Mouse (Mus musculus): ENCODE measurements at regions not wholly inside any gene's neighbourhood (a gene's known extent, or its start where the extent isn't known, plus 50 kb on each side); places are given as distances from the start of the nearest gene placed in this dataset.
A peak's percentile ranks its signal among the peaks of the same experiment; 100 is the strongest.

DNA sequence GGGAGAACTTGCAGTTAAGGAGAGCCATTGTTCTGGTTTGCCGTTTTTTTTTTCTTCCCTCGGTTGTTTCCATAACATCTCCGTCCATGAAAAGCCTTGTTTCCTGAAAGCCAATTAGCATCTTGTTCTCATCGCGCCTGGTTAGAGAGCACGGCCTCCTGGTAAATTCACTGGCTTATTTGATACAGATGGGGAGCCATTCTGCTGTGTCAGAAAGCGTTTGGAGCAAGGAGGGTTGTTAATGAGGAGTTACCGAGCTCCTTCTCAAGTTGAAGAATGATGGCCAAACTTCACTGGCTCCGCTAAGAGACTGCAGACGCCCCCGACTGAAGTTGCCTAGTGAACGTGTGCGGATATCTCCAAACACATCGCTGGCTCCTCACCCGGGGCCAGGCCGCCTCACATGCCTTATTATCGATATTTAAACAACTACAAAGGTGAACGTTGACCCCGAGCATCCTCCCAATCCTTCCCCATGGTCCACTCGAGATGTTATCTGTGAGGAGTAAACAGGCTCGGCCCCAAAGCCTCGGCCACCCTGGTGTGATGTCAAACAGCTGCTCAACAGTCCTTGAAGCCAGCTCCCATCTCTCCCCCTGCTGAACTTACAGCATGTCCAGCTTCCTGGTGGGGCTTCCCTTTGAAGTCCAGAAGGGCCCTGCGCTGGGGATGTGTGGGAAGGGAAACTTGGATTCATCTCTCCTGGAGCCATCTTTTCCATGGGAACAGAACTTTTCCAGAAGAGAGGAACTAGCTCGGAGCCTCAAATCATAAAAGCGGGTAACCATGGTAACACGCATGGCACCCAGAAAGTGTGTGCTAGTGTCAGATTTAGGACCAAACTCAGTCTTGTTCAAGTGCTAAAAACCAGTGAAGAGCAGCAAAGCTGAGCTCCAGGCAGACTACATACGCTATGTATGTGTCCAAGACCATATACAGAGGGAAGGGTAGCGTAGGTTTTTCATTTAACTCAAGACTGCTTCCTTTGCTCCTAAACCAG lies 190.0 kb upstream of the Tbx3 start:
- peak in 1 of 2 experiments; percentile 38 for DNase-seq (ENCODE audit: low spot score in 2 of 2)

DNA sequence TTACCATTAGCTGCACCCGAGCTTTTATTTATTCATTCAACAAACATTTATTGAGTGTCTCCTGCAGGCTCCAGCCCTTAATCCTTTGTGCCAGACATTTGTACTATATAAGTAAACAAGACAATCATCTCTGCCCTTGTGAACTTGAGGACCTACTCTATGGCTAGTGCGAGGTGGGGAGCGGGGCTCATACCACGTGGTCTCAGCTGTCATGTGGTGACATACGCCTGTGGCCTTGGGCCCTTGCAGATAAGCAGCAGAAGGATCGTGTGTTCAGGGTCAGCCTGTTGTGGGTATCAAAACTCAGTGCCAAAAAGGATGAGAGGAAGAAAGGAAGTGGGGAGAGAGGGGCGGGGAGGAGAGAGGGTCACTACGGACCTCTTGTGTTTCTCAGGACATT lies 186.8 kb upstream of the Tbx3 start:
- no peak for DNase-seq (ENCODE audit: low spot score in 2 of 2)

DNA sequence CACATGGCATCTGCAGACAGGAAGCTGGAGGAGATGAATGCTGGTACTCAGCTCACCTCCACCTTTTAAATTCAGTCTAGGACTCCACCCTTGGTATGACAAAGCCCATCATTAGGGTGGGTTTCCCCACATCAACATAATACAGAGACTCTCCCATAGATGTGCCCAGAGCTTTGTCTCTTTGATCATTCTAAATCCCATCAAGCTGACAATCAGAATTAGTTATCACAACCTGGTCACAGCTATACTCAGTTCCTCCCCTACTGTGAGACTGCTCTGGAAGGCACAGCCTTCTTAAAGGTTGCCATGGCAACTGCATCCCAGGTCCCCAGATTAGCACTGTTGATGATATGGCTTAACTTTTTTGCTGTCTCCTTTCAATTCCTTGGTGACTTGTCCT lies 184.3 kb upstream of the Tbx3 start:
- no peak for DNase-seq (ENCODE audit: low spot score in 2 of 2)

DNA sequence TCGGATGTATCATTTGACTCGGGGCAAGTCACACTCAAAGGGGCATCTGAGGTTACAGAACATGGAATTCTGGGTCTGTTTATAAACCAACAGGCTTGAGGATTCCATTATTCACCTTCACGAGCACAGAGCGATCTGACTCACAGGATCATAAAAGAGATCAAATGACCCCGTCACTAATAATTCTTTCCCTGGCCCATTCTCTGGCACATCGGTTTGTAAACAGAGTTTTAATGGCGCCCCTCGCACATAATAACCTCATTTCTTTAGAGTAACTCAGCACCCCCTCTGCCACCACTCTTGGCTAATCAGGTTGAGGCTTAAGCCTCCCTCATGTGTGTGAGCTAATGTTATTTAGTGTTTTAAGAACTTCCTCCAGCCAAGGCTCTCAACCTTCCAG lies 183.3 kb upstream of the Tbx3 start:
- DNase-seq (ENCODE audit: low spot score in 2 of 2): no peak

DNA sequence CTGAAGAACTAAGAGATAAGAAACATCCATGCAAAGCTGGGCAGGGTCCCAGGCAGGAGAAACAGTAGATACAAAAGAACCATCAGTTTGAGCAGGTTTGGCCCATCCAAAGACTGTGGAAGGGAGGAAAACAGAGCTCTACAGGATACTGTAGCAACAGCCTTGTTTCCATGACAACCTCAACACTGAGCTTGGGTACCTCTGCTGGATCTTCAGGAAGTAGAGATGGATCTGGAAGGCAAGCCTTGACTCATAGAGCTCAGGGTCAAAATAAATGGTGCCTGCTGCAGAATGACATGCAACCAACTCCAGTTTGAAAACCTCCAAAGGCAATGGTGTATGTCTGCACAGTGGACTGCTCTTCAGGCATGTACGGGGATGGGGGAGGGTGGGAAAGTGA lies 173.0 kb upstream of the Tbx3 start:
- no peak for DNase-seq (ENCODE audit: low spot score in 2 of 2)

DNA sequence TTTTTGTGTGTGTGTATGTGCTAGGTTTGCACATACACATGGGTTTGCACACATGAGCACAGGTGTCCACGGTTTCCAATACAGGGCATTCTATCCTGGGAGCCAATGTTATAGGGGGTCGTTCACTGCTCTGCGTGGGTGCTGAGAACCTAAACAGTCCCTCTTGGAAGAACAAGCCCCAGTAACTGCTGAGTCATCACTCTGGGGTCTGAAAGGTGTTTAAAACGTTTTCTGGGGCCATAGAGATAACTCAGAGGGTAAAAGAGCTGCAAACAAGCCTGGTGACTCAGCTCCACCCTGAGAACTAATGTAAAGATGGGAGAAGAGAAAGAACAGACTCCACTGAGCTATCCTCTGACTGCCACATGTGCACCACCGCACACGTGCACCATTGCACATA lies 172.0 kb upstream of the Tbx3 start:
- DNase-seq (ENCODE audit: low spot score in 2 of 2): no peak

DNA sequence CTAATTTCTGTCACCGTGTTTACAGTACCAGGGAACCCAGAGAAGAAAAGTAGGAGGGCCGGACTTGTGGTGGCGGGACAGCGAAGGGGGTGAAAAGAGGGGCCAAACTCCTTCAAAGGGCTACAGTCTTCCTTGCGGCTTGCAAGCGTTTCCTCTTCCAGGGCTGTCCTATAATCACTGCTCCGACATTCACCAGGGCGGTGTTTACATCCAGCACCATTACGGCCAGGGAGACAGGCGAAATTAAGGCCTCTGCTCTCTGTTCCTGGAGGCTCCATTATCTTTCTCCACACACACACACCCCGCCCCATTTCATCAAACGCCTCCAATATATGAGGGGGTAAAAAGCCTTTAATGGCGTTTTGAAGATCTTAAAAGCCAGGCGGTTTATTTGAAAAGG lies 162.8 kb upstream of the Tbx3 start:
- no peak for DNase-seq (ENCODE audit: low spot score in 2 of 2)

DNA sequence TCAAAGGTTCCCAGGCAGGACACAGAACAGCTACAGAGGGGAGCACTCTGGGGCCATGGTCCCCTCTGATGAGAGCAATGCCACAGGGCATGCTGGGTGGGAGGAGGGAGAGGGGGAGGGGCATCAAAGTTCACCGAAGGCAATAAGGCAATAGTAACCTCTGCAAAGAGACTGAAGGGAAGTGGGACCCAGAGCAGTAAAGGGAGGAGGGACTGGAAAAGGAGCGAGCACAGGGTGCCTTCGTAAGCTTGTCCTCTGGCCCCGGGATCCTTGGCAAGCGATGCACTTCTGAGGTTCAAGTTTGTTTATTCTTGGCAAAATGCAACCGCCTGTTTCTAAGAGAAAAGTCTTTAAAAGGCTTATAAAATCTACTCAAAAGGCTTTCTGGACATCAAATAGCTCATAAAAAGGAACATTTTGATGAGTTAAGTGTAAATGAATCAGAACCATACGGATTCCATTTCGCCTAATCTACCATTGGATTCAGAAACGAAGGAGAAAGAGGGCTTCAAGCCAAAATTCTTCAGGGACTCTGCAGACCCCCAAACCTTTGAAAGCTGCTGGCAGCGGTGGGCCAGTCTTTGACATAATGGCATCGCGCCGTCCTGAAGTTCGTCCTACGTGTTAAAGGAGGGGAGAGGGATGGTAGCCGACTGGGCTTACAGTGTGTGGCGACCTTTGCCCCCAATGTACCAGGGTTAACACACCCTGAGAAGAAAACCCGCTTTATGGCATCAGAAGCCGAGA lies 151.8 kb upstream of the Tbx3 start:
- peak in 1 of 2 experiments; percentile 50 for DNase-seq (ENCODE audit: low spot score in 2 of 2)

DNA sequence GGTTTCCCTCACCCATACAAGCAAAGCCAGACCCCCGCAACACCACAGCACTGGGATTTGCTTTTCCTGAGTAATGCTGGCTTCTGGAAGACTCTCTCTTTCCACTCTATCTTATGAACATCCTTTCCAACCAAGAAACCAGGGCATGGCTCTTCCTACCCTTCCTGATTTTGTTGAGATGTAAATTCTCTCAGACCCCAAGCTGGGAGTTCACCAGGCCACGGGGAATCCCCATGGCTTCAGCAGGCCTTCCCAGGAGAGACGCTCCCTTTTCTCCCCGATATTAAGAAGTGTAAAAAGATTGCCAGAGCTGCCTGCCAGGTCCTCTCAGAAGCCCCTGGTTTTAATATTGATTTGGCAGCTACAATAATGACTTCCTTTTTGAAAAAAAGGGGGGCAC lies 146.3 kb upstream of the Tbx3 start:
- DNase-seq (ENCODE audit: low spot score in 2 of 2): no peak

DNA sequence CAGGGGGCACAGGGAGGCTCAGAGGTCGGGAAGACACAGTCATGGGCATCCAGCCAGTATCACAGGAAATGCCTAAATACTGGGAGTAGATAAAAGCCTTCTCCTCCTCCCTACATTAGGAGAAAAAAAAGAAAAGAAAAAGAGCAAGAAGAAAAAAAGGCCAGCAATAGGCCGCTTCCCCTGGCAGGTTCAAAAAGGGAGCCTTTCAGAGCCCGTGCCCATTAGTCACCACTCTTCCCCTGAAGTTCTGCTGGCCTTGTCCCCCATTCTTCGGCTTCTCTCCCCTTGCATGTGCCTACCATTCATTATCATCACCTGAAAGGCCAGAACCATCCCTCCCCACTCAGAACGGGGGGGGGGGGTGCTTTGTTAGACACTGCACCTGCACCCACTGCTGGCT lies 144.5 kb upstream of the Tbx3 start:
- DNase-seq (ENCODE audit: low spot score in 2 of 2): no peak

DNA sequence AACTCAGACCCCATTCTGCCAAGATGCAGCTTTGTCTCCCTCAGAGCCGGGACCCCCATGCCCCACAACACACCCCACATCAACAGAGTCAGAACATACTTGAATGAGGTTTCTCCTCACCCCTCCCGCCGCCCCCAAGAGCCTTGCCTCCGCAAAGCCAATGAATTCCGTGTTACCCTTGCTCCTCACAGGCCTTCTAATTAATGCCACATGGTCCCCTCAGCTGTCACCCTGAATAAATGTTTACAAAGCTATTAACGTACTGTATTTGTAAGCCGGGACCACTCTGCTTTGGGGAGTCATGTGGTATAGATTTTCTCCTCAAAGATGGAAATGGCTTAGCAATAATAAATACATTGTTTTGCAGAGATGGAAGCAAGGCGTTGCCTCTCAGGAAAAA lies 140.5 kb upstream of the Tbx3 start:
- no peak for DNase-seq (ENCODE audit: low spot score in 2 of 2)

DNA sequence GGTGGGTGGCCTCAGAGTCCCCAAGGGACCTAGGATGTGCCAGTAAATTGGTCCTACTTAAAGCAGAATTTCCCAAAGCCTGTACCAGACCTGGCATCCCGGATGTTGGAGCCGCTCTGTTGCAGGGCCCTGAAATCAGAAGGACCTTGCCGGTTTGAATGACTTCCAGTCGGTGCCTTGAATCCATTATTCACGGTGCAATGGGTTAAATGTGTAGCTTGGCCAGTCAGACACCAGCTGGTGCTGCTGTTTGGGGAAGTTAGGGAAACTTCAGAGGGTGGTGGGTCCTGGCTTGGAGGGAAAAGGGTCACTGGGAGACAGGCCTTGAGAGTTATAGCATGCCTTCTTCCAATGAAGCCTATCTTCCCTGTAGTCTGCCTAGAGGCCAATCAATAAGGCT lies 135.5 kb upstream of the Tbx3 start:
- DNase-seq (ENCODE audit: low spot score in 2 of 2): no peak

DNA sequence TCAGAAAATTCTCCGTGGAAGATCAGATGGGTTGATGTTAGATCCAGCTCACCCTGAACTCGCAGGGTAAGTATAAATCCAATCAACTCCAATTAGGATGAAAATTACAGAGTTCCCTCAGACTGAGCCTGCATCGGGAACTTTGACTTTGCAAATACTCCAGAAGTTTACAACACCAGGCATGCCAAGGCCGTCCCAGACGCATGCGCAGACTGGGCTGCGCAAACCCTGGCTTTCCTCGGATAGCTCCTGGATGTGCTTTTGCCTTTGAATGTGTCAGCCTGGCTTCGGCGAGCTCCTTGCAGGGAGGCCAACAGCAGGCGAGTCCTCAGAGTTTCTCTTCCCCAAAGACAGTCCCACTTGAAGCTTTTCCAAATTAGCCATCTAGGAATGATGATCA lies 127.6 kb upstream of the Tbx3 start:
- no peak for DNase-seq (ENCODE audit: low spot score in 2 of 2)

DNA sequence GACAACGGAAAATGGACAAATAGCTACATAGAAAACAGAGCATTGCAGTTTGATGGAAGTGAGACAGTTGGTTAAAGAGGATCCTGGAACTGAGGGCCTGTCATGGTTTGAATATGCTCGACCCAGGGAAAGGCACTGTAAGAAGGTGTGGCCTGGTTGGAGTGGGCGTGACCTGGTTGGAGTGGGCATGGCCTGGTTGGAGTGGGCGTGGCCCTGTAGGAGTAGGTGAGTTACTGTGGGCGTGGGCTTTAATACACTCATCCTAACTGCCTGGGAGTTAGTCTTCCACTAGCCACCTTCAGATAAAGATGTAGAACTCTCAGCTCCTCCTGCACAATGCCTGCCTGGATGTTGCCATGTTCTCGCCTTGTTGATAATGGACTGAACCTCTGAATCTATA lies 126.8 kb upstream of the Tbx3 start:
- DNase-seq (ENCODE audit: low spot score in 2 of 2): no peak

DNA sequence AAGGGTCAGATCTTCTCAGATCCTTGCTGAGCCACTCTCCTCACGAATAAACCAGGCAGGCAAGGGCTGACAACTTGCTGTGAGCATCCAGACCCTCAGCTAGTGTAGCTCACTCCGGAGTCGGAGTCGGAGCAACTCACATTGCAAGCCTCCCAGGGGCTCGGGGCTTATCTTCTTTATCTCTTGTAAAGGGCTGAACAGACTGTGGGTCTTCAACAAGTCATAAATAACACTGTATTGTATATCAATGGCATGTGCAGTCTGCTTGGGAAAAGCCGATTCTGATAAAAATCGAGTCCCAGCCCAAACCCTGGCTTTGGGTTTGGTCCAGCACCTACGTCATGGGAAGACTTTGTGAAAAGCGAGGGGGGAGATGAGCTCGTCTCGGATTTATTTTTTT lies 125.8 kb upstream of the Tbx3 start:
- no peak for DNase-seq (ENCODE audit: low spot score in 2 of 2)

DNA sequence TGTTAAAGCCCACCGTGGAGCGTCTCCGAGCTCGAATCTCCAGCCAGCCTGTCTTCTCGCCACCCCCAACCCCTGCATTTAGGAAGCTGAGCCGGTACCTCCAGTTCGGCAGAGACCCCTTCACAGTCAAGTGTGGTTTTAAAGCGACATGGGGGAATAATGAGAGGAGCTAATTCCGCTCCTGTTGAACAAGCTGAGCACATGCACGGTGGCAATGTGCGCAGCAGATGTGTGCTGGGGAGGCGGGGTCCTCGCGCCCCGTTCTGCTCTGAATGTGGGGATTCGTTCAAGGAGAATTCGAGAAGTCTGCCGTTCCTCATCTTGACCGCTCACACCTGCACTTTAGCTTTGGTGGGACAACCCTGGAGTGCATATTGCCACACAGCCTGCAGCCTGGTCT lies 123.4 kb upstream of the Tbx3 start:
- DNase-seq (ENCODE audit: low spot score in 2 of 2): no peak

DNA sequence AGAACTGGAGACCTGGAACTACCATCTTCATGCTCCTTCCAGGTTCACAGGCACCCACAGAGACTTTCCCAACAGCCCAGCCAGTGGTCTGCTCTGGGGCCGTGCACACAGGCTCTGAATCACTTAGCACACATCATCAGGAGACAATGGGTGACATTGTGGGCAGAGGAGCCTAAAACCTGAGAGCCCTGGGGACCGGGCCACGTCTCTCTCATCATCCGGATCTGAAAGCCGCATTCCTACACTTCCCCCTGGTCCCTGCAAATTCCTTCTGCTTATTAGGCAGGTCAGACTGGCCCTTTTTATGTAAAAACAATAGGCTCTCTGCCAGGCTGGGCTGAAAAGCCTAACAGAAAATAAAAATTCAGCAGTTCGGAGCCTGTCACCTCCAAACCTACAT lies 119.6 kb upstream of the Tbx3 start:
- DNase-seq (ENCODE audit: low spot score in 2 of 2): no peak

DNA sequence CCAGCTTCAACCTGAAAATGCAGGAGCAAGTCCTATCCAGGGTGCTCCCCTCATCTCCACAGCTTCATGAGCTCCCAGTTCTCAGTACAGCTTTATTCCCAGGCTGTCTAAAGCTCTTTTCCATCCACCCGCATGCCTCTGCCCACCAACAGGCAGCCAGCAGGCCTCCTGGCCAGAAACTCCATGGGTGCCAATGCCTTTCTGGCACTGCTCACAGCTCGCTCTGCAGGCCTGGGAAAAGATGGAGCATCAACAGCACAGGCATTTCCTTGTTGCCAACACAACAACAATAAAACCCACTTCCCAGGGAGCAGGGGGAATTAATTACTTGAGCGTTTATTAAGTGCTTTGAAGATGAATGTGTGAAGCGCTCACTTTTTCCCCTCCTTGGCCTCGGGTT lies 117.0 kb upstream of the Tbx3 start:
- DNase-seq (ENCODE audit: low spot score in 2 of 2): no peak

DNA sequence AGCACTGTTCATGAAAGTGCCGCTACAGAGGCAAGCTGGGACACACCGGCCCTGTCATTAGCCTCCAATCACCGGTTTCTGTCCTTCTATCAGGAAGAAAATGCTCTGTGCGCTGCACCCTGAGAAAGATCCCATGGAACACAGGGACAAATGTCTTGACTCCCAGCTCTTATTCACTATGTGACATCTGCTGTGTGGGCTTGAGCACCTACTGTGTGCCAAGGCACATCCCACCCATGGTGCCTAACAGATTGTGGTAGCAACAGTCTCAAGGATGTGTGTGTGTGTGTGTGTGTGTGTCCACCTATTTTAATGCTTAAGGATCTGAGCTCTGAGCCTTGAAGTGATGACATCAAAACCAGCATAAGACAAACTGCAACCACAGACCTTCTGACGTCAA lies 113.4 kb upstream of the Tbx3 start:
- DNase-seq (ENCODE audit: low spot score in 2 of 2): no peak

DNA sequence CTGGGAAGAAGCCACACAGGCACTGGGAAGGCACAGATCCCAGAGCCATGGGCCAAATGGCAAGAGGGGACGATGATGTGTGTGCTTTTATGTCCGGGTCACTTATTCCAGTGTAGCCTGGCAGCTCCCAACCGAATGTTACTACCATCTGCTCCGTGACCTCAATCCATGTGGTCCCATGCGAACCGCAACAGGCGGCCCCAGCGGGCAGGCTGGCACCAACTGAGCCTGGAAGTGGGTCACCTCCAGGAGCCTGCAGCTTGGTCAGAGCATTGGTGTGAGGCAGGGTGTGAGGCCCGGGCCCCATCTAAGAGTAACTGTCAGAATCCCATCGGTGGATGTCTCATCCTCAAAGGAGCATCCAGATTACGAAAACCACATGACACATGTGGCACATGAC lies 110.8 kb upstream of the Tbx3 start:
- no peak for DNase-seq (ENCODE audit: low spot score in 2 of 2)

DNA sequence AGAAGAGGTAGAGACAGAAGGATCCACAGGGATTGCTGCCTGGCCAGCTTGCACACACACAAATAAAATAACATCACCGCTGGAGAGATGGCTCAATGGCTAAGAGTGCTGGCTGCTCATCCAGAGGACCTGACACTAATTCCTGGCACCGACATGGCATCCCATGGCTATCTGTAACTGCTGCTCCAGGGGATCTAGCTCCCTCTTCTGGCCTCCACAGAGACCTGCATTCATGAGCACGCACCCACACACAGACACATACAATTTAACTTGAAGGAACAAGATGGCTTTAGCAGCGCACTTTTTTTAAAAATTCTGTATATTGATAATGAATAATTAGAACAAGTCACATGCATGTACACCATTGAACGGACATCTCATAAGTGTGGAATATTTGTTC lies 110.1 kb upstream of the Tbx3 start:
- no peak for DNase-seq (ENCODE audit: low spot score in 2 of 2)

DNA sequence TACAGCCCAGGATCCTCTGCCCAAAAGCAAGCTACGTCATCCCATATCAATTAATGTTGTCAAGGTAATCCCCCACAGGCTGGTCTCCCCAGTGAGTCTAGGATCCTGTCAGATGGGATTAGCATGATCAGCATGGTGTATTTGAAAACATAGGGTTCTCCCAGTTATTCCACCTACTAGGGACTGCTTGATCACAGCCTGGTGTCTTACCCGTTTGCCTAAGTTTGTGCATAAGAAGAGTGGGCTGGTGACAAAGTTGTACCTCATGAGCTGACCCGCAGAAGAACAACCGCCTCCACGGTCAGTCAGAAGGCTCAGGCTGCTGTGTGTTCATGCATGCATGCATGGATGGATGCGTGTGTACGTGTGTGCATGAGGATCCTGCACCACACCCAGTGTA lies 108.9 kb upstream of the Tbx3 start:
- DNase-seq (ENCODE audit: low spot score in 2 of 2): no peak

Measured in urinary bladder, adult 18-20 months (tissue).